Mouse (Mus musculus) embryonic facial prominence, embryonic 11.5 days (tissue): Measurements from ENCODE around the gene Drg1. TPM values are rescaled to one million over a fixed set of nuclear protein-coding genes. Genes with fewer than 3 reads are reported as not detected.
"Not testable (repeated sequence)": the region's sequence is repeated elsewhere in the genome, so short reads cannot be mapped to it uniquely, and the experiment has no call there.

Experiments used
- ATAC-seq: fragments of 200-750 bp; cut with Nextera tagmentation; replicated peaks from 2 replicates; pipeline ENCODE4 v1.8.0; 2017; ENCODE audit warnings: low read depth; ENCODE audit not compliant: insufficient number of reproducible peaks, low FRiP score, low TSS enrichment
- DNase-seq: peaks from one replicate; pipeline ENCODE4 v3.0.0-alpha.2; 2015; ENCODE audit warnings: low spot score
- H3K27ac ChIP-seq: fragments of 300-500 bp; sonication (generic); replicated peaks from 2 replicates; pipeline ENCODE4 v1.5.1; 2014; ENCODE audit warnings: mild to moderate bottlenecking, low read depth, low read length, control low read depth
- H3K27me3 ChIP-seq: fragments of 300-500 bp; sonication (generic); 2 replicates; pipeline ENCODE4 v1.6.1; 2014; ENCODE audit warnings: mild to moderate bottlenecking, low read length, moderate library complexity, mixed read lengths; ENCODE audit not compliant: control insufficient read depth, insufficient read depth
- H3K36me3 ChIP-seq: fragments of 300-500 bp; sonication (generic); replicated peaks from 2 replicates; pipeline ENCODE4 v1.6.1; 2014; ENCODE audit warnings: low read depth, mild to moderate bottlenecking, low read length, moderate library complexity, mixed read lengths; ENCODE audit not compliant: control insufficient read depth, insufficient read depth
- H3K4me1 ChIP-seq: fragments of 300-500 bp; sonication (generic); 2 replicates; pipeline ENCODE4 v1.6.1; 2014; ENCODE audit warnings: low read length, mixed read lengths; ENCODE audit not compliant: control insufficient read depth, insufficient read depth
- H3K4me2 ChIP-seq: fragments of 300-500 bp; sonication (generic); 2 replicates; pipeline ENCODE4 v1.6.1; 2014; ENCODE audit warnings: low read depth, mild to moderate bottlenecking, control low read depth, low read length, moderate library complexity
- H3K4me3 ChIP-seq: fragments of 300-500 bp; sonication (generic); 2 replicates; pipeline ENCODE4 v1.5.1; 2014; ENCODE audit warnings: low read depth, low read length, control low read depth
- H3K9ac ChIP-seq: fragments of 300-500 bp; sonication (generic); replicated peaks from 2 replicates; pipeline ENCODE4 v1.6.1; 2014; ENCODE audit warnings: mild to moderate bottlenecking, control low read depth, low read length
- H3K9me3 ChIP-seq: fragments of 300-500 bp; sonication (generic); replicated peaks from 2 replicates; pipeline ENCODE4 v1.6.1; 2016; ENCODE audit warnings: mild to moderate bottlenecking, low read length, inconsistent platforms, mixed read lengths; ENCODE audit not compliant: control insufficient read depth
- WGBS: fragments of 180-500 bp; shearing (Covaris S2); extraction: QIAGEN DNeasy Blood & Tissue Kit; methylation state at CpG from one replicate; pipeline ENCODE4 v1.1.7; 2014; 5-methylcytosine and 5-hydroxymethylcytosine counted together
- polyA plus RNA-seq: library from polyadenylated mRNA; unstranded; fragments of >200 nt; fragmentation: Nextera tagmentation; extraction: Ambion mirVana; gene quantifications from 2 replicates; pipeline ENCODE4 v1.2.1, GENCODE M21; 2014

Gene Drg1
- polyA plus RNA-seq, 1 experiment from 2014 or later, result 294 TPM

GRCm38 (mm10) chr11:3167571-3168001 is 98.6 kb downstream of the Drg1 start:
- not testable (repeated sequence) for H3K4me3 ChIP-seq, DNase-seq, ATAC-seq, H3K27ac ChIP-seq, H3K9ac ChIP-seq, H3K9me3 ChIP-seq, H3K4me2 ChIP-seq, H3K27me3 ChIP-seq, H3K36me3 ChIP-seq, H3K4me1 ChIP-seq
- 73% methylated on average over 4 of the region's 4 CpGs for WGBS

GRCm38 (mm10) chr11:3167129-3167528 is 99.1 kb downstream of the Drg1 start:
- not testable (repeated sequence) for ATAC-seq

GRCm38 (mm10) chr11:3166321-3166720 is 99.9 kb downstream of the Drg1 start:
- H3K4me1 ChIP-seq, H3K9me3 ChIP-seq, DNase-seq, H3K4me3 ChIP-seq, H3K27ac ChIP-seq, H3K36me3 ChIP-seq, ATAC-seq, H3K9ac ChIP-seq, H3K4me2 ChIP-seq, H3K27me3 ChIP-seq: not testable (repeated sequence)

More at GRCm38 (mm10) chr11:3167129-3167528, 99.1 kb downstream of the Drg1 start:
- not testable (repeated sequence) for H3K9me3 ChIP-seq, H3K4me1 ChIP-seq, H3K4me3 ChIP-seq, H3K27me3 ChIP-seq, H3K9ac ChIP-seq, DNase-seq, H3K4me2 ChIP-seq, H3K27ac ChIP-seq, H3K36me3 ChIP-seq
- WGBS, result 93% methylated on average over 4 of the region's 4 CpGs

- not testable (repeated sequence) for DNase-seq, H3K9me3 ChIP-seq, H3K4me3 ChIP-seq, H3K36me3 ChIP-seq, H3K9ac ChIP-seq, H3K4me2 ChIP-seq, H3K4me1 ChIP-seq, H3K27ac ChIP-seq, H3K27me3 ChIP-seq
- WGBS, result 90% methylated on average over 3 of the region's 5 CpGs
- peak; percentile 34; the same call in 1 of the 2 replicates for ATAC-seq
Observed at GRCm38 (mm10) chr11:3165210-3165782, 100.9 kb downstream of the Drg1 start.

- not testable (repeated sequence) for H3K4me3 ChIP-seq, H3K27me3 ChIP-seq, H3K27ac ChIP-seq, H3K9ac ChIP-seq, H3K4me1 ChIP-seq, H3K9me3 ChIP-seq, H3K36me3 ChIP-seq, DNase-seq, H3K4me2 ChIP-seq, ATAC-seq
- 68% methylated on average over 3 of the region's 3 CpGs for WGBS
Observed at GRCm38 (mm10) chr11:3163661-3164060, 102.6 kb downstream of the Drg1 start.

- not testable (repeated sequence) for DNase-seq, H3K4me1 ChIP-seq, H3K9ac ChIP-seq, H3K9me3 ChIP-seq, ATAC-seq, H3K27ac ChIP-seq, H3K27me3 ChIP-seq, H3K36me3 ChIP-seq, H3K4me3 ChIP-seq, H3K4me2 ChIP-seq
- 93% methylated on average over 2 of the region's 2 CpGs for WGBS
Observed at GRCm38 (mm10) chr11:3163122-3163521, 103.1 kb downstream of the Drg1 start.

GRCm38 (mm10) chr11:3162236-3162897 is 103.8 kb downstream of the Drg1 start:
- not testable (repeated sequence) for H3K27ac ChIP-seq, H3K36me3 ChIP-seq, H3K9me3 ChIP-seq, H3K4me1 ChIP-seq, H3K27me3 ChIP-seq, H3K4me2 ChIP-seq, DNase-seq, H3K9ac ChIP-seq, H3K4me3 ChIP-seq
- peak; percentile 30; the same call in 1 of the 2 replicates for ATAC-seq
- 64% methylated on average over 5 of the region's 5 CpGs for WGBS

- not testable (repeated sequence) for H3K4me1 ChIP-seq, DNase-seq, H3K27ac ChIP-seq, H3K4me2 ChIP-seq, H3K27me3 ChIP-seq, H3K9ac ChIP-seq, H3K9me3 ChIP-seq, H3K36me3 ChIP-seq, H3K4me3 ChIP-seq, ATAC-seq
- 64% methylated on average over 1 of the region's 2 CpGs for WGBS
Observed at GRCm38 (mm10) chr11:3161370-3161769, 104.8 kb downstream of the Drg1 start.
